Mouse (Mus musculus): ENCODE data around the gene Usp21.

DNA sequence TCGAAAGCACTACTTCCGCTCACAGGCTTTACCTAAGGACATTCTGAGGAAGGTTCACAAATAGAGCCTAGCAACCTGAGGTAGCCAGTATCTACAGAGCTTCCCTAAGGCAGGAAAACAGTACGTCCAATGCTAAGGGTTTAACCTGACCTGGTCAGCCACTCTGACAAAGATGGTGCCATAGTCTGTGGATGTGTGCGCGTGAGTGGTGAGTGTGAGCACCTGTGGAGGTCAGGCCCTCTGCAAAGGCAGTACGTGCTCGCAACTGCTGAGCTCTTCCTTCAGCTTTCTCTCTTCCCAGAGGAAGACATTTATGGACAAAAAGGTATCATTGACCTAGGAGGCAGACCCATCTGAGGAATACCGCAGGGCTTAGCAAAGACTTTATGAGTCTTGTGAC, 9.4 kb downstream of the Usp21 start:
- TF ChIP-seq POLR2A (IDR thresholded peaks at IDR 0.05; ENCODE audit: control insufficient read depth, extremely low read depth, insufficient read depth, low read length, poor library complexity), result no peak
- no peak for TF ChIP-seq CTCF (IDR thresholded peaks at IDR 0.05; ENCODE audit: borderline replicate concordance, control insufficient read depth, extremely low read depth, insufficient read depth, low read length, poor library complexity)

All from thymus, adult 2 months (tissue).